In the genomic region with DNA sequence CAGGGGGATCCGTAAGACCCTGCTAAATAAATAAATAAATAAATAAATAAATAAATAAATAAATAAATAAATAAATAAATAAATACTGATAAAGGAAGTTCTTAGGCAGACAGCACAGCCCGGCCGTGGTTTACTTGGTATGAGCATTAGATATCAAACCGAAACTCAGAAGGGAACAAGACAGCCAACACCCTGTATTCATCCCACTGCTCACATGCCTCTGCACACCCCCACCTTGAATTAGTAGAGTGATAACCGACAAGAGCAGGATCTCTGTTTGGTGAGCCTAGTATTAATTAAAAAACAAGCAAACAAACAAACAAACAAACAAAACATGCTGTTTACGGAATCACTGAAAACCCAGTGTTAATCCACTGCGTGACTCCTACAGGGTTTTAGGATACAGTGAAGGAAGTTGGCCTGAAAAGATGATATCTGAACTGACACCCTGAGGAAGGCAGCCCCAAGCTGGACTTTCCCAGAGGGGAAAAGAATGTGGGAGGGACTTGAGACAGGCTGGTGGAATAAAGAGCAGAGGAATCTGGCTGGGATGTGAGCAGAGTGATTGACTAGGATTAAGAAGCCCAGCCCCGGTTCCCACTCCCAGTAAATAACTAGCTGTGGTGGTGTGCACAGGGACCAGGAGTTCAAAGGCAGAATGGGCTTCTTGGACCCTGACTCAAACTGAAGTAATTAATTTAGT, we compare ENCODE assay signal across 8 mouse cellular contexts. TPM values are rescaled to one million over a fixed set of nuclear protein-coding genes. Genes with fewer than 3 reads are reported as not detected.
DNase-seq lines count a peak whose midpoint lies in the region; ATAC-seq and TF ChIP-seq lines count a peak whose summit lies in the region.

Endod1 (minus strand) TSS at position 155 of the 703 bp plus-strand sequence.

- peak within 1 kb of the TSS; percentile 85 for H3K4me3 ChIP-seq in kidney, adult 2 months (ENCODE audit: insufficient read depth, low read depth, low read length)
- peak within 1 kb of the TSS; percentile 71 for H3K4me3 ChIP-seq in limb, embryonic 14.5 days (replicated peaks; ENCODE audit: low read length)
- peak within 1 kb of the TSS; percentile 65 for H3K4me3 ChIP-seq in midbrain, embryonic 13.5 days (replicated peaks)

- peak within 1 kb of the TSS; percentile 71 for H3K27ac ChIP-seq in kidney, adult 2 months (ENCODE audit: insufficient read depth, low read depth, low read length)
- 0 out of 2 replicates have a peak within 1 kb of the TSS, but pooled peaks have one; percentile 33 for H3K27ac ChIP-seq in limb, embryonic 14.5 days (replicated peaks; ENCODE audit: low read depth, low read length)
- H3K27ac ChIP-seq in midbrain, embryonic 13.5 days = peak within 1 kb of the TSS; percentile 82

- no peak for TF ChIP-seq POLR2A in kidney, adult 2 months (IDR thresholded peaks at IDR 0.05; ENCODE audit: low read depth, low read length)
- TF ChIP-seq POLR2A in limb, embryonic 14.5 days (IDR thresholded peaks at IDR 0.05; ENCODE audit: borderline replicate concordance, extremely low read depth, insufficient read depth, insufficient read length) = no peak

- WGBS in kidney, adult 2 months = 5% methylated on average over 8 of the region's 8 CpGs
- 9% methylated on average over 8 of the region's 8 CpGs for WGBS in limb, embryonic 14.5 days
- 2% methylated on average over 8 of the region's 8 CpGs for WGBS in midbrain, embryonic 13.5 days

- no peak for TF ChIP-seq CTCF in kidney, adult 2 months (conservative IDR thresholded peaks at IDR 0.05; ENCODE audit: insufficient read depth, insufficient read length, low read depth, low read length)

- H3K4me2 ChIP-seq in limb, embryonic 14.5 days (replicated peaks; ENCODE audit: low read depth, low read length, severe bottlenecking) = peak within 1 kb of the TSS; percentile 98
- peak within 1 kb of the TSS; percentile 89 for H3K4me2 ChIP-seq in midbrain, embryonic 13.5 days (replicated peaks)

- peaks cover 6% of the 10 kb centered on the region; the same call in 1 of the 2 replicates for H3K4me1 ChIP-seq in kidney, adult 2 months (ENCODE audit: control insufficient read depth, insufficient read depth, low read length)
- peaks cover 5% of the 10 kb centered on the region; the same call in 1 of the 2 replicates for H3K4me1 ChIP-seq in limb, embryonic 14.5 days (ENCODE audit: control insufficient read depth, insufficient read depth, low read length)
- H3K4me1 ChIP-seq in midbrain, embryonic 13.5 days (replicated peaks) = peaks cover 17% of the 10 kb centered on the region

- peak; percentile 45 for ATAC-seq in common myeloid progenitor, adult 5-6 weeks (replicated peaks; ENCODE audit: low read depth, poor library complexity, severe bottlenecking)
- ATAC-seq in limb, embryonic 14.5 days (ENCODE audit: low FRiP score, low read depth) = no peak
- ATAC-seq in midbrain, embryonic 13.5 days = peak; percentile 74

- no peaks in the 10 kb centered on the region for H3K27me3 ChIP-seq in kidney, adult 2 months (replicated peaks; ENCODE audit: control insufficient read depth, insufficient read depth, low read length)
- H3K27me3 ChIP-seq in limb, embryonic 14.5 days (ENCODE audit: control insufficient read depth, insufficient read depth, low read length) = no peaks in the 10 kb centered on the region
- H3K27me3 ChIP-seq in midbrain, embryonic 13.5 days = peaks cover 11% of the 10 kb centered on the region; the same call in 1 of the 2 replicates

- no peaks in the 10 kb centered on the region for H3K36me3 ChIP-seq in kidney, adult 2 months (ENCODE audit: control insufficient read depth, insufficient read depth, low read length)
- H3K36me3 ChIP-seq in limb, embryonic 14.5 days (ENCODE audit: control insufficient read depth, insufficient read depth, low read length) = no peaks in the 10 kb centered on the region
- H3K36me3 ChIP-seq in midbrain, embryonic 13.5 days = no peaks in the 10 kb centered on the region

- DNase-seq in 3134 (ENCODE audit: extremely low read depth, insufficient read length, low spot score) = peak; percentile 39
- peak; percentile 80 for DNase-seq in Muller cell, postnatal 12 days (ENCODE audit: inconsistent ontology term)
- DNase-seq in heart, adult 8-10 months (ENCODE audit: low spot score) = peak; percentile 46
- peak; percentile 70 for DNase-seq in kidney, adult 2 months
- DNase-seq in limb, embryonic 14.5 days (ENCODE audit: low spot score) = peak; percentile 27
- DNase-seq in frontal cortex, postnatal 25 days (ENCODE audit: low spot score in 2 of 2) = no peak

- H3K9ac ChIP-seq in limb, embryonic 14.5 days (ENCODE audit: low read depth, low read length, severe bottlenecking) = peak within 1 kb of the TSS; percentile 79
- peak within 1 kb of the TSS; percentile 84 for H3K9ac ChIP-seq in midbrain, embryonic 13.5 days (replicated peaks)

- H3K9me3 ChIP-seq in limb, embryonic 14.5 days (ENCODE audit: control insufficient read depth, low read length) = no peaks in the 10 kb centered on the region
- no peaks in the 10 kb centered on the region for H3K9me3 ChIP-seq in midbrain, embryonic 13.5 days

RNA-seq across cellular contexts. Expression of gene Endod1, which starts in this region (rescaled TPM):
- 28.2 and 28.8 TPM in 2 replicates for total RNA-seq in common myeloid progenitor, adult 5-6 weeks (2017)
- total RNA-seq in heart, adult 8-10 months (2022) = 1 to 10 TPM; 6.2 to 7.6 (median 7.1) TPM
- polyA plus RNA-seq in kidney, adult 2 months (2012; rRNA removed) = 22.1 and 51.3 TPM in 2 replicates
- polyA plus RNA-seq in limb, embryonic 14.5 days (2012; rRNA removed) = 9.0 and 14.9 TPM in 2 replicates
- 16.5 and 17.1 TPM in 2 replicates for polyA plus RNA-seq in limb, embryonic 14.5 days (2014; fragmentation: Nextera tagmentation; extraction: Ambion mirVana)
- polyA plus RNA-seq in midbrain, embryonic 13.5 days (2015; fragmentation: Nextera tagmentation; extraction: Ambion mirVana) = 9.0 and 11.1 TPM in 2 replicates

Comparison
In these comparisons a context has a peak if more than half of its experiments do, and no peak if none do; other contexts are left out.
1. DNase-seq: peak in 3134 (single experiment), Muller cell, postnatal 12 days (single experiment), heart, adult 8-10 months (single experiment), kidney, adult 2 months (single experiment) and limb, embryonic 14.5 days (single experiment); none in frontal cortex, postnatal 25 days (0 of 2).
2. Peak in every context shown above with its lines, with median percentiles within 50 percentile points of each other: H3K27ac ChIP-seq and H3K4me3 ChIP-seq.